Mouse (Mus musculus) forebrain, postnatal 0 days (tissue): ENCODE results near the gene Acp5. TPM values are rescaled to one million over a fixed set of nuclear protein-coding genes. Genes with fewer than 3 reads are reported as not detected.
A peak's percentile ranks its signal among the peaks of the same experiment; 100 is the strongest.

Experiments
- ATAC-seq: fragments of 200-750 bp; cut with Nextera tagmentation; 2 replicates; pipeline ENCODE4 v1.8.0; 2017; ENCODE audit warnings: mild to moderate bottlenecking, moderate library complexity
- DNase-seq: peaks from one replicate; pipeline ENCODE4 v3.0.0-alpha.2; 2015
- H3K27ac ChIP-seq: fragments of 300-500 bp; sonication (generic); 2 replicates; pipeline ENCODE4 v1.5.1; 2014; ENCODE audit warnings: low read depth, mild to moderate bottlenecking, antibody characterized with exemption, low read length, moderate library complexity, mixed read lengths
- H3K27me3 ChIP-seq: fragments of 300-500 bp; sonication (generic); 2 replicates; pipeline ENCODE4 v1.6.1; 2014; ENCODE audit warnings: mild to moderate bottlenecking, low read length, mixed read lengths; ENCODE audit not compliant: insufficient read depth
- H3K36me3 ChIP-seq: fragments of 300-500 bp; sonication (generic); 2 replicates; pipeline ENCODE4 v1.6.1; 2014; ENCODE audit warnings: mild to moderate bottlenecking, moderate library complexity; ENCODE audit not compliant: insufficient read depth
- H3K4me1 ChIP-seq: fragments of 300-500 bp; sonication (generic); 2 replicates; pipeline ENCODE4 v1.6.1; 2014; ENCODE audit warnings: antibody characterized with exemption; ENCODE audit not compliant: insufficient read depth
- H3K4me2 ChIP-seq: fragments of 300-500 bp; sonication (generic); 2 replicates; pipeline ENCODE4 v1.6.1; 2014; ENCODE audit warnings: low read depth, mild to moderate bottlenecking, moderate library complexity
- H3K4me3 ChIP-seq: fragments of 300-500 bp; sonication (generic); 2 replicates; pipeline ENCODE4 v1.5.1; 2014; ENCODE audit warnings: low read depth, low read length, mixed read lengths
- H3K9ac ChIP-seq: fragments of 300-500 bp; sonication (generic); 2 replicates; pipeline ENCODE4 v1.6.1; 2014; ENCODE audit warnings: mild to moderate bottlenecking
- H3K9me3 ChIP-seq: fragments of 300-500 bp; sonication (generic); 2 replicates; pipeline ENCODE4 v1.6.1; 2016; ENCODE audit warnings: low read length
- CTCF ChIP-seq: sonication (generic); IDR thresholded peaks from 2 replicates; pipeline ENCODE4 v1.5.1; 2016; ENCODE audit warnings: antibody characterized with exemption, control low read depth, low read depth
- WGBS: fragments of 180-500 bp; shearing (Covaris S2); extraction: QIAGEN DNeasy Blood & Tissue Kit; methylation state at CpG from one replicate; pipeline ENCODE4 v1.1.7; 2014; 5-methylcytosine and 5-hydroxymethylcytosine counted together
- polyA plus RNA-seq: library from polyadenylated mRNA; unstranded; fragments of >200 nt; fragmentation: Nextera tagmentation; extraction: Ambion mirVana; gene quantifications from 2 replicates; pipeline ENCODE4 v1.2.1, GENCODE M21; 2015
- total RNA-seq: library from RNA; depleted of rRNA; stranded (reverse); fragments of >200 nt; gene quantifications from 2 replicates; pipeline ENCODE4 v1.2.3, GENCODE M21; 2014

Acp5 gene
- total and polyA plus RNA-seq, 2 experiments from 2014 or later, result 0.41 to 3.9 TPM

DNA sequence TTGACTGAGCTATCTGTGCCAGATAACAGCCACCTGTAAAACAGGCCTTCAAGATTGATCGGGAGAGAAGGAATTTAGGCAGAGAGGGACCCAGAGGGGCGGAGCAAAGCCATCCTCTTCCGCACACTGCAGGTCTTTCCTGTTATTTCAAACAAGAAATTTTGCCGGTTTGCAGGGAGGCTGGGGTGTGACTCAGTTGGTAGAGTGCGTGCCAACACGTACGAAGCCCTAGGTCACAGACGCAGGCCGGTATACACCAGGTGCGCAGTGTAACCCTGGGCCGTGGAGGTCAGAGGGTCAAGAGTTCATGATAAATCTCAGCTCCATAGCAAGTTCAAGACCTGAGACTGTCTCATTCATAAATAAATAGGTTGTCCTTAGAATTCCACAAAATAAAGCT, 3.3 kb downstream of the Acp5 start:
- no peak for DNase-seq
- no peak overlapping the region for H3K4me2 ChIP-seq
- H3K4me3 ChIP-seq, result no peak overlapping the region

GRCm38 (mm10) chr9:22131226-22131981, 4.1 kb downstream of the Acp5 start:
- Histone ChIP-seq H3K36me3 (no peaks in the 10 kb centered on the region), H3K4me3 (peak overlapping the region; percentile 16; the same call in 1 of the 2 replicates), H3K9ac (no peak overlapping the region), H3K9me3 (no peaks in the 10 kb centered on the region), H3K4me2 (0 out of 2 replicates have a peak overlapping the region, but pooled peaks have one; percentile 10), H3K27me3 (peaks cover 10% of the 10 kb centered on the region), H3K4me1 (no peaks in the 10 kb centered on the region), H3K27ac (no peak overlapping the region)
- ATAC-seq (no peak), DNase-seq (no peak)
- no peak for TF ChIP-seq CTCF
- WGBS, result 4% methylated on average over 35 of the region's 35 CpGs

More for the DNA sequence above, 3.3 kb downstream of the Acp5 start:
- no peak for ATAC-seq
- Histone ChIP-seq H3K4me1 (no peaks in the 10 kb centered on the region), H3K27ac (no peak overlapping the region), H3K27me3 (peaks cover 10% of the 10 kb centered on the region), H3K36me3 (no peaks in the 10 kb centered on the region), H3K9ac (no peak overlapping the region), H3K9me3 (no peaks in the 10 kb centered on the region)
- 60% methylated on average over 11 of the region's 11 CpGs for WGBS
- no peak for TF ChIP-seq CTCF

GRCm38 (mm10) chr9:22125246-22126027, 10.1 kb downstream of the Acp5 start:
- Histone ChIP-seq H3K36me3 (no peaks in the 10 kb centered on the region), H3K4me1 (no peaks in the 10 kb centered on the region), H3K4me2 (no peak overlapping the region), H3K27ac (no peak overlapping the region), H3K9me3 (no peaks in the 10 kb centered on the region), H3K27me3 (no peaks in the 10 kb centered on the region; the same call in 1 of the 2 replicates), H3K9ac (no peak overlapping the region), H3K4me3 (no peak overlapping the region)
- DNase-seq (no peak), ATAC-seq (no peak)
- 92% methylated on average over 15 of the region's 15 CpGs for WGBS
- no peak for TF ChIP-seq CTCF

DNA sequence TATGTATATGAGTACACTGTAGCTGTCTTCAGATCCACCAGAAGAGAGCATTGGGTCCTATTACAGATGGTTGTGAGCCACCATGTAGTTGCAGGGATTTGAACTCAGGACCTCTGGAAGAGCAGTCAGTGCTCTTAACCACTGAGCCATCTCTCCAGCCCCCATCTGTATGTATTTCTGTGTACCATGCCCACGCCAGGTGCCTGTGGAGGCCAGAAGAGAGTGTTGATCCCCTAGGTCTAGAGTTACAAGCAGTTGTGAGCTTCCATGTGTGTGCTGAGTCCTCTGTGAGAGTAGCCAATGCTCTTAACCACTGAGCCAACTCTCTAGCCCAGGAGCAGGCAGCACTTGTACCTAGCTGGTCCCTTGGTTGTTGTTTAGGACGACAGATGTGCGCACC, 11.3 kb downstream of the Acp5 start:
- H3K9me3 ChIP-seq, result no peaks in the 10 kb centered on the region
- TF ChIP-seq CTCF, result no peak
- H3K4me1 ChIP-seq, result no peaks in the 10 kb centered on the region
- no peak overlapping the region for H3K9ac ChIP-seq
- 80% methylated on average over 3 of the region's 3 CpGs for WGBS
- no peak overlapping the region for H3K27ac ChIP-seq
- H3K4me3 ChIP-seq, result no peak overlapping the region
- H3K4me2 ChIP-seq, result no peak overlapping the region
- H3K27me3 ChIP-seq, result no peaks in the 10 kb centered on the region; the same call in 1 of the 2 replicates
- ATAC-seq (no peak), DNase-seq (no peak)
- no peaks in the 10 kb centered on the region for H3K36me3 ChIP-seq

GRCm38 (mm10) chr9:22123069-22123609, 12.4 kb downstream of the Acp5 start:
- Histone ChIP-seq H3K4me3 (no peak overlapping the region), H3K4me1 (no peaks in the 10 kb centered on the region), H3K9me3 (no peaks in the 10 kb centered on the region), H3K27ac (no peak overlapping the region), H3K27me3 (no peaks in the 10 kb centered on the region), H3K4me2 (no peak overlapping the region), H3K9ac (no peak overlapping the region), H3K36me3 (no peaks in the 10 kb centered on the region)
- 84% methylated on average over 7 of the region's 7 CpGs for WGBS
- TF ChIP-seq CTCF, result no peak
- ATAC-seq (no peak), DNase-seq (no peak)

GRCm38 (mm10) chr9:22122005-22122404, 13.5 kb downstream of the Acp5 start:
- ATAC-seq (no peak), DNase-seq (no peak)
- Histone ChIP-seq H3K27me3 (no peaks in the 10 kb centered on the region), H3K4me3 (no peak overlapping the region), H3K4me2 (no peak overlapping the region), H3K9ac (no peak overlapping the region), H3K9me3 (no peaks in the 10 kb centered on the region), H3K4me1 (no peaks in the 10 kb centered on the region), H3K36me3 (no peaks in the 10 kb centered on the region), H3K27ac (no peak overlapping the region)
- TF ChIP-seq CTCF, result no peak
- 79% methylated on average over 3 of the region's 3 CpGs for WGBS

- no peaks in the 10 kb centered on the region for H3K27me3 ChIP-seq
- DNase-seq (no peak), ATAC-seq (no peak)
- H3K9ac ChIP-seq, result no peak overlapping the region
- H3K4me3 ChIP-seq, result no peak overlapping the region
- no peak overlapping the region for H3K4me2 ChIP-seq
- H3K36me3 ChIP-seq, result no peaks in the 10 kb centered on the region
- TF ChIP-seq CTCF, result no peak
- H3K4me1 ChIP-seq, result no peaks in the 10 kb centered on the region
- H3K9me3 ChIP-seq, result no peaks in the 10 kb centered on the region
- no peak overlapping the region for H3K27ac ChIP-seq
Measured at GRCm38 (mm10) chr9:22121545-22121944, 14.0 kb downstream of the Acp5 start.
